In the genomic region with DNA sequence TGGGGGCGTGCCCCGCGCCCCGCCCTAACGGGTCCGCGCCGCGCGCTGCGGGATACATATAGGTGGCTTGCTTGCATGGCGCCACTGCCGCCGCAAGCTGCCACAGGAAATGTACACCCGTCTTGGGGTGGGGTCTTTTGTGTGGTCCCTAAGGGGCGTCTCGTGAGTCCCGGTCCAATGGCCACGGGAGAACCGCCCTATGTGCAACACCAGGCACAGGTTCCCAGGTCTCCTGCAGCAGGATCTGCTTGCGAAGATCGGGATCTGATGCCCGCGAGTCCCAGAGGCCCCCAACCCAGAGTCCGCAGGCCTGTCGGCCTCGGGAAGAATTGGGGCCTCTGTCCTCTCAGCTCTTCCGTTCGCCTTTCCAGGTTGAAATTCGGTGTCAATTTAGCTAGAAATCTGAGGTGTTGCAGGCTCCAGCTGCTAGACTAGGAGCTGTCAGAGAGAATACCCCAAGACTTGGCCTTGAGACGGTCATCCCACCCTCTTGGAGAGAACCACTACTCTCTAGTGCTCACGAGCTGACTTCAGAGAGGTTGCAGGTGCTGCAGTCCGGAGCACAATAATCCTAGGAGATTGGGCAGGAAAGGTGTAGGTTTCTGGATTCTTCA, we compare ENCODE assay signal across 7 mouse cellular contexts. TPM values are rescaled to one million over a fixed set of nuclear protein-coding genes. Genes with fewer than 3 reads are reported as not detected.
DNase-seq lines count a peak whose midpoint lies in the region; ATAC-seq lines count a peak whose summit lies in the region.

No protein-coding gene starts in this region.

- WGBS in lung, embryonic 16.5 days, result 3% methylated on average over 22 of the region's 33 CpGs
- 3% methylated on average over 30 of the region's 33 CpGs for WGBS in embryonic facial prominence, embryonic 13.5 days
- WGBS in intestine, embryonic 16.5 days, result 3% methylated on average over 33 of the region's 33 CpGs
- WGBS in neural tube, embryonic 15.5 days, result 2% methylated on average over 33 of the region's 33 CpGs

- H3K4me2 ChIP-seq in lung, embryonic 16.5 days (ENCODE audit: low read depth, low read length), result peak overlapping the region; percentile 96
- H3K4me2 ChIP-seq in embryonic facial prominence, embryonic 13.5 days, result peak overlapping the region; percentile 77
- peak overlapping the region; percentile 92 for H3K4me2 ChIP-seq in intestine, embryonic 16.5 days (ENCODE audit: low read depth, low read length)
- H3K4me2 ChIP-seq in neural tube, embryonic 15.5 days, result peak overlapping the region; percentile 83

- no peaks in the 10 kb centered on the region for H3K36me3 ChIP-seq in lung, embryonic 16.5 days (ENCODE audit: control insufficient read depth, insufficient read depth, low read length)
- no peaks in the 10 kb centered on the region for H3K36me3 ChIP-seq in embryonic facial prominence, embryonic 13.5 days
- no peaks in the 10 kb centered on the region for H3K36me3 ChIP-seq in intestine, embryonic 16.5 days (ENCODE audit: control insufficient read depth, insufficient read depth, low read length)
- H3K36me3 ChIP-seq in neural tube, embryonic 15.5 days, result no peaks in the 10 kb centered on the region

- DNase-seq in lung, adult 18-20 months, result no peak
- DNase-seq in urinary bladder, adult 2 months (ENCODE audit: low spot score), result no peak
- no peak for DNase-seq in spleen, postnatal 14 days (ENCODE audit: low spot score in 2 of 2)

- peak overlapping the region; percentile 78 for H3K4me3 ChIP-seq in lung, embryonic 16.5 days (ENCODE audit: low read length)
- H3K4me3 ChIP-seq in embryonic facial prominence, embryonic 13.5 days, result peak overlapping the region; percentile 85
- H3K4me3 ChIP-seq in intestine, embryonic 16.5 days (ENCODE audit: low read length), result peak overlapping the region; percentile 83
- peak overlapping the region; percentile 87 for H3K4me3 ChIP-seq in neural tube, embryonic 15.5 days (replicated peaks)

- peaks cover 11% of the 10 kb centered on the region for H3K4me1 ChIP-seq in lung, embryonic 16.5 days (replicated peaks; ENCODE audit: control insufficient read depth, insufficient read depth, low read length)
- peaks cover 33% of the 10 kb centered on the region for H3K4me1 ChIP-seq in embryonic facial prominence, embryonic 13.5 days
- peaks cover 9% of the 10 kb centered on the region for H3K4me1 ChIP-seq in intestine, embryonic 16.5 days (ENCODE audit: control insufficient read depth, insufficient read depth, low read length)
- peaks cover 36% of the 10 kb centered on the region for H3K4me1 ChIP-seq in neural tube, embryonic 15.5 days

- peak overlapping the region; percentile 88 for H3K9ac ChIP-seq in lung, embryonic 16.5 days (ENCODE audit: low read length)
- peak overlapping the region; percentile 94 for H3K9ac ChIP-seq in embryonic facial prominence, embryonic 13.5 days
- peak overlapping the region; percentile 89 for H3K9ac ChIP-seq in intestine, embryonic 16.5 days (ENCODE audit: low read depth, low read length)
- peak overlapping the region; percentile 84 for H3K9ac ChIP-seq in neural tube, embryonic 15.5 days (replicated peaks)

- H3K27ac ChIP-seq in lung, embryonic 16.5 days (ENCODE audit: low read length), result peak overlapping the region; percentile 90
- peak overlapping the region; percentile 93 for H3K27ac ChIP-seq in embryonic facial prominence, embryonic 13.5 days
- peak overlapping the region; percentile 57 for H3K27ac ChIP-seq in intestine, embryonic 16.5 days (ENCODE audit: low read length)
- peak overlapping the region; percentile 95 for H3K27ac ChIP-seq in neural tube, embryonic 15.5 days (replicated peaks)

- no peaks in the 10 kb centered on the region for H3K9me3 ChIP-seq in lung, embryonic 16.5 days (ENCODE audit: control insufficient read depth, low read length)
- H3K9me3 ChIP-seq in embryonic facial prominence, embryonic 13.5 days, result no peaks in the 10 kb centered on the region
- H3K9me3 ChIP-seq in intestine, embryonic 16.5 days (ENCODE audit: control insufficient read depth, low read length), result no peaks in the 10 kb centered on the region
- H3K9me3 ChIP-seq in neural tube, embryonic 15.5 days (replicated peaks), result no peaks in the 10 kb centered on the region

- no peak for ATAC-seq in lung, embryonic 16.5 days (ENCODE audit: low read depth)
- ATAC-seq in embryonic facial prominence, embryonic 13.5 days (ENCODE audit: insufficient number of reproducible peaks, insufficient read depth, low FRiP score, low TSS enrichment, low read depth), result no peak; the same call in 1 of the 2 replicates
- no peak for ATAC-seq in intestine, embryonic 16.5 days
- peak; percentile 15; the same call in 1 of the 2 replicates for ATAC-seq in neural tube, embryonic 15.5 days (ENCODE audit: low FRiP score)

- no peaks in the 10 kb centered on the region for H3K27me3 ChIP-seq in lung, embryonic 16.5 days (ENCODE audit: control insufficient read depth, insufficient read depth, low read depth, low read length)
- no peaks in the 10 kb centered on the region for H3K27me3 ChIP-seq in embryonic facial prominence, embryonic 13.5 days
- H3K27me3 ChIP-seq in intestine, embryonic 16.5 days (replicated peaks; ENCODE audit: control insufficient read depth, insufficient read depth, low read length), result no peaks in the 10 kb centered on the region
- H3K27me3 ChIP-seq in neural tube, embryonic 15.5 days (replicated peaks), result no peaks in the 10 kb centered on the region

RNA-seq across cellular contexts. Expression of gene Rnf34, which starts 50.8 kb away (rescaled TPM):
- 29.1 and 33.6 TPM in 2 replicates for polyA plus RNA-seq in lung, embryonic 16.5 days (2015; fragmentation: Nextera tagmentation; extraction: Ambion mirVana)
- polyA plus RNA-seq in embryonic facial prominence, embryonic 13.5 days (2015; fragmentation: Nextera tagmentation; extraction: Ambion mirVana), result 38.9 and 43.0 TPM in 2 replicates
- 26.9 and 32.4 TPM in 2 replicates for polyA plus RNA-seq in intestine, embryonic 16.5 days (2015; fragmentation: Nextera tagmentation; extraction: Ambion mirVana)
- polyA plus RNA-seq in neural tube, embryonic 15.5 days (2015; fragmentation: Nextera tagmentation; extraction: Ambion mirVana), result 41.4 and 43.6 TPM in 2 replicates
- polyA plus RNA-seq in urinary bladder, adult 2 months (2012; rRNA removed), result 22.6 and 26.7 TPM in 2 replicates
